Mouse (Mus musculus): ENCODE data around the gene Ccdc81. TPM values are rescaled to one million over a fixed set of nuclear protein-coding genes. Genes with fewer than 3 reads are reported as not detected.

Gene Ccdc81
- not detected for total RNA-seq (2023)

DNA sequence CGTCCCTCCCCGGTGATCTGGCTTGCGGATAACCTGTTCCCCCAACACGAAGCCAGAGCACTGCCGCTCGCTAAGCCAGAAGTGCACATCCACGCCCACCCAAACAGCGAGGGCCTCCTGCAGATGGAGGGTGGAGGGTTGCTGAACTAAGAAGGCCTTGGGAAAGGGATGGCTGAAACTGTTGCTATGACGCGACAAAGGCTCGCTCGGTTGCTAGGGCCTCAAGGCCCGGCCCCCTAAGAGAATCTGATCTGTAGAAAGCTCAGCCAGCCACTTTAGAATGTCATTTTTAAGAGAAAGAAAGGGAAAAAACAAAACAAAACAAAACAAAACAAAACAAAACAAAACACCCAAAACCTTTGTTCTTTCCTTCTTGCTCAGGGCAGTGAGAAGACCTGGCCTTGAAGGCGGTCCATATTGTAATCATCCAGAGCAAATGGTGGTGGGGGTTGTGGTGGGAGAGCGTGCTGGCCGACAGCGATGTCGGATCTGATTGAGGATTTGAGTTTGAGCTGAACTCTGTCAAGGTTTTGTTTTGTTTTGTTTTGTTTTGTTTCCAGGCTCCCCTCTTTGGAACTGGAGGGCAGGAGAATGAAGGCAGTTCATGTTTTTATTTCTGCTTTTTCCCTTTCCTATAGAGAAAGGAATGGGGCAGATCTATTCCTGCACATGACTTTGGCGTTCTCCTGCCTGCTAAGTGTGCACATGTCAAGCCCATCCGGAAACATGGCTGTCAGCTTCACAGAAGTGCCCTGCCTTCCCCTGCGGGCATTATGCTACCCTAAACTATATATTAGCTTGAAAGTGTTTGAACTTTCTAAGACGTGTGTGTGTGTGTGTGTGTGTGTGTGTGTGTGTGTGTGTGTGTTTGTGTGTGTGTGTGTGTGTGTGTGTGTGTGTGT is at the start of gene Ccdc81:
Ccdc81 (minus strand) TSS at position 188 of the 902 bp plus-strand sequence.

DNA sequence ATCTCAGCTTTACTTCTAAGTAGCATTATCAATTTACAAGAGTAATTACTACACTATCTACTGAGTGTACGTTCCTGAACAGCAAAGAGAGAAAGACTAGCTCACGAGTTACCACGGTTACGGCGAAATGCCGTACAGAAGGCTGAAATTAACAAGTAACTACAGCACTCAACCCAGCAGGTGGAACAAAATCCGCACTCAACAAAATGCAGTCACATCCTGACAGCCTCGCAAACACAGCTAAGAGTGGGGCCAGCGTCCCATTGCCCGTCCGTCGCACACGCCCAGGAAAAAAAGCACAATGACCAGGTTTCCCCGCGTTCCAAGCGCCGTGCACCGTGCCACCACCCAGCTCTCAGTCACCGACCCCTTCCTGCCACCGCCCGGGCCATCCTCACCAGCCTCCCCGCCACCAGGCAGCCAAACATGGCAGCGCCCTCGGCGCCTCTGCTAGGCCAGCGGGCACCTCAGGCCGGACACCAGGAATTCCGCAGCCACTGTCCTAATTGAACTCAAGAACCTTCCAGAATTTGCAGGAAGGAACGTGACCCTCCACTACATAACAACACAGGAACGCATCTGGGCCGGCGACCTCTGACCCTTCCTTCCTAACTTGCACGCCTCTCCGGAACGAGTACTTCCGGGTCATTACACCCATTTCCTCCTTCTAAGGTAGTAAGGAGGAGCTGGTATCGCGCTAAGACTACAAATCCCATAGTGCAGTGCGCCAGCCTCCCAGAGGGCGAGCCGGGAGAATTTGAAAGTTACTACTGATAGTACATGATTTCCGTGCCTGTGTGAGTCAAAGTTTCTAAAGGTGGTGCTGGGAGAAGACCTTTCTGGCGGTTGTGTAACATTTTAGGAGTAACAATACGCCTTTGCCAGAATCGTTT is 37.4 kb upstream of the Ccdc81 start, which contains the start of gene Hikeshi:
Hikeshi (minus strand) TSS at position 634 of the 893 bp plus-strand sequence.

Other genes with a start within 250 kb of the Ccdc81 start
- gene Hikeshi, start 37.6 kb upstream of the Ccdc81 start, total RNA-seq (2023): 10 to 100 TPM; 34.4 to 36.5 TPM
- 10 to 100 TPM; 71.0 to 73.4 TPM for gene Eed, start 77.4 kb upstream of the Ccdc81 start, total RNA-seq (2023)
- gene Picalm, start 226.6 kb upstream of the Ccdc81 start, total RNA-seq (2023): 100 to 1,000 TPM; 265 to 284 TPM